Mouse (Mus musculus): ENCODE data around the gene Adgrg3. TPM values are rescaled to one million over a fixed set of nuclear protein-coding genes. Genes with fewer than 3 reads are reported as not detected.
"Not testable (repeated sequence)": the region's sequence is repeated elsewhere in the genome, so short reads cannot be mapped to it uniquely, and the experiment has no call there.

Adgrg3 gene
- total RNA-seq, 2 experiments from 2014 or later, result 0.20 to 0.52 TPM

- no peak for DNase-seq
- intact Hi-C loops (cut with DNase I), result no loop called here
Measured at GRCm38 (mm10) chr8:95020293-95020777, 2.8 kb downstream of the Adgrg3 start.

- intact Hi-C loops (cut with DNase I), result no loop called here
- DNase-seq, result no peak
Measured at GRCm38 (mm10) chr8:95020821-95021220, 3.3 kb downstream of the Adgrg3 start.

- intact Hi-C loops (cut with DNase I), result no loop called here
- DNase-seq, result no peak
Measured at GRCm38 (mm10) chr8:95023201-95023600, 5.7 kb downstream of the Adgrg3 start.

DNA sequence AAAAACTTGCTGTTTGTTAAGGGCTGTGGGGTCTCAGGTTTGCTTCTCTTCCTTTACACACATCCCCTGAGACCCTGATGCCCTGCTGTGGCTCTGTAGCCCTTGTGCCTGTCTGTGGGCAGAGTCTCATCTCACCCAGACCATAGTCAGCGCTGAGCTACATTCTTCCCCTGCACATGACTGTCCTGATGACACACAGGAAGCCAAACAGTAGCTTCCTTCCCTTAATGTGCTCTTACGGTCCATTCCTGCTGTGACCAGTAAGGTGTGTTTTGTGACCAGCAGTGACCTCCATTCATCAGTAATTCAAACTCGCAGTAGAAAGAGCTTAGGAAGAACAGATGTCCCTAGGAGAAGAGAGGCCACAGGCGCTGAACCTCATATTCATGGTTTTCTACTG lies 6.9 kb downstream of the Adgrg3 start:
- DNase-seq, result no peak
- intact Hi-C loops (cut with DNase I), result no loop called here

GRCm38 (mm10) chr8:95025421-95025820 lies 7.9 kb downstream of the Adgrg3 start:
- intact Hi-C loops (cut with DNase I), result no loop called here
- DNase-seq, result no peak

- DNase-seq; intact Hi-C loops (cut with DNase I): not testable (repeated sequence)
Measured at GRCm38 (mm10) chr8:95028391-95028790, 10.9 kb downstream of the Adgrg3 start.

DNA sequence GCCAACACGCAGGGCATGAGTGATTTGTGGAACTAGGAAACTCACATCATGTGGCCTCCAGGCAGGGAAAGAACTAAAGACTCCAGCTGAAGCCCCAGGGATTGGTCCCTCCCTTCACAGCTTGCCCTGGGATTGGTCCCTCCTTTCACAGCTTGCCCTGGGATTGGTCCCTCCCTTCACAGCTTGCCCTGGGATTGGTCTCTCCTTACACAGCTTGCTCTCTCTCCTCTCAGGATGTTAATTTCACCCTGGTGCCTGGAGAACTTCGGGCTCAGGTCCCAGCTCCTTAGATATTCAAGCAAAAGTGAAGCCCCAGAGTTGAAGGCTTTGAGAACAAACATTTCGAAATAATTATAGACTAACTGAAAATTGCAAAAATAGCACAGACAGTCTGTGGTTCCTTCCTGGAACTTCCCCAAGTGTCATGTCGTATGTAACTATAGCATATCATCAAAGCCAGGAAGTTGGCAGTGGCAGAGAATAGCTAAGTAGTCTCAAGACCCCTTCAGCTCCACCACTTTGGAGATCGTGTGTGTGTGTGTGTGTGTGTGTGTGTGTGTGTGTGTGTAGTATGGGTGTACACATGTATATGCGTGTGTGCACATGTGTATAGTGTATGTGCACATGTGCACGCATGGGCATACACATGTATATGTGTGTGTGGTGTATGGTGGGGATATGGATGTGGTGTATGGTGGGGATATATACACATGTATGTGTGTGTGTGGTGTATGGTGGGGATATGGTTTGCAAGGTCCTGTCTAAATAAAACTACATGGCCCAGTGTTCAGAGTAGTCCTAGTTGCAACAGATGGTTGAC lies 19.8 kb downstream of the Adgrg3 start:
- intact Hi-C loops (cut with DNase I), result no loop called here

DNA sequence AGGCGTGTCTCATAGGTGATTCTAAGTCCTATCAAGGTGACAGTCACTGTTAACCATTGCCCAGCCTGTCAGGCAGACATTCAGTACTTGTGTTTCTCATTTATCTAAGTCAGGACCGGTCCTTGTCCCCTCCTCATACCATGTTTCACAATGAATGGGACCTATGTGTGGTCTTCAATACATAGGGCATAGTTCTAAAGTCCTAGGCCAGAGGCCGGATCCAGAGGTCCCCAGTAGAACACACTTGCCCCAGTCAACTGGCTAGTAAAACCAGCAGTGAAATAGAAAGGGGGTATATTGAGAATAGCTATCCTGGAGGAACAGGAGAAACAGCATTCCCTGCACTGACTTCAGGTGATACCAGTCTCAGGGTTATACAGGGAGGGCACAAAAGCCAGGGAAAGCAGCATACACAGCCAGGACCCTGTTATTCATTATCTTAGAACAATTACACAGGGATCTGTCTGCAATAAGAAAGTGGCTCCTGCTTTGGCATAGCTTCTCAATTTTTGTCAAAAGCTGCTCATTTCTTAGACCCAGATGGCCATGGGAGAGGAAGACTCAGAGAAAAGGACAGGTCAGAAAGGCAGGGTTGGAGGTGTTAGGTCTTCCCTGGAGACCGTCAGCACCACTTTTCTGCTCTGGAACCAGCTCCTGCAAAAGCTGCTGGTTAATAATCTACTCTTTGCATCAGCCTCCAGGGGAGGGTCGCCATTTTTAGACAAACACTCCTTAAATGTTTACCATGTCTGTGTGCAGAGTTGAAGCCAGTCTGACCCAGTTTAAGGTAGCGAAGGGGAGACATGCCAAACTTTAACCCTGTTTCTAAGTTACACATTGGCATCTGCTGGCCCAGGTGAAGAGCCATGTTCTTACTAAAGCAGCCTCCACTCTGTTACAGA lies 24.6 kb downstream of the Adgrg3 start:
- intact Hi-C loops (cut with DNase I), result no loop called here
- DNase-seq, result no peak

More for the DNA sequence above, 19.8 kb downstream of the Adgrg3 start:
- DNase-seq, result peak in 1 of 2 experiments; percentile 19

- DNase-seq, result no peak
- intact Hi-C loops (cut with DNase I), result no loop called here
Measured at GRCm38 (mm10) chr8:95044811-95045210, 27.3 kb downstream of the Adgrg3 start.

- no peak for DNase-seq
- intact Hi-C loops (cut with DNase I), result no loop called here
Measured at GRCm38 (mm10) chr8:95046982-95047381, 29.5 kb downstream of the Adgrg3 start.

DNA sequence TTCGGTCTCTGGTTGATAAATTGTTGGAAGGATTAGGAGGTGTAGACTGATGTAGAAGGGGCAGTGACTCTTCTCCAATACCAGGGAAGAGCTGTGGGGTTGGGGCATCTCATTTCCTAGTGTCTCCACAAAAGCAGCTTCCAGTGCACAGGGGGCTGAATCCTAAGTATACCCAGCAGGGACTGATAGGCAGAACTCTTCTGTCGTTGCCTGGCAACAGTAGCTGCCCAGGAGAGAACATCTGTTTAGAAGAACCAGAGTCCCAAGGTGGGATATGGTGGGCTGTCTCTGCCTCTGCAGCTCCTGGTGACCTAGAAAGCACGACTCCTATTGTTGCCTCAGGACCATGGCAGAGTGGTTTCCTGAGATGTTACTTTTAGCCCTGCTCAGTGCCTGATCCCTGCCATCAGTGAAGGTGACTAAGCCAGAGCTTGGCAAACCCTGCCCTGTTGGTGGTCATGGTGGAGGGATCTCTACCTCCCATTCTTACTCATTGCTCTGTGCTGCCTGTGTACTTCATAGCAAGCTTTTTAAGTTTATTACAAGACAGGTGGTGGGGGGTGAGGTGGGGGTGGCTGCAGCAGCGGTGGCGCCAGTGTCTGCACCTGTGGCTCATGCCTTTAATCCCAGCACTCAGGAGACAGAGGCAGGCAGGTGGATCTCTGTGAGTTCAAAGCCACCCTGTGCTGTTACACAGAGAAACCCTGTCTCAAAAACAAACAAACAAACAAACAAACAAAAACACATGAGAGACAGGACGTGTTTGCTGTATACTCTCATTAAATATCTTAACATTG lies 30.6 kb downstream of the Adgrg3 start:
- DNase-seq, result no peak
- intact Hi-C loops (cut with DNase I), result no loop called here

DNA sequence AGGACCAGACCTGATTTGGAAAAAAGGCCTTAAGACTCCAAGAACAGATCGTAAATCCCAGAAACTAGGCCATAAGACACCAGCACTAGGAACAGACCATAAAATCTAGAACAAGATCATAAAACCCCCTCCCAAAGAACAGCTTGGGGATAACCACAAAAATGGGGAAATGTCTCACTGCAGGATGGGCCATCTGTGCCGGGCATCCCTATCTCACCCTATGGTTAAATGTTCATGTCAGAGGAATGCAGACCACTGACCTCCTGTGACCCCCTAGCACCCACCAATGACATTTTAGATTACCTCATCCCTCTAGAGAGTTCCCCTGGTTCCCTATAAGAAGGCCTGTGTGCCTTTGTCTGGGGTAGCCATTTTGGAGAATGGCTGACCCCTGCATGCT lies 32.1 kb downstream of the Adgrg3 start:
- DNase-seq, result no peak
- intact Hi-C loops (cut with DNase I), result no loop called here

GRCm38 (mm10) chr8:95054438-95054837 lies 36.9 kb downstream of the Adgrg3 start:
- DNase-seq, result no peak
- intact Hi-C loops (cut with DNase I), result no loop called here

DNA sequence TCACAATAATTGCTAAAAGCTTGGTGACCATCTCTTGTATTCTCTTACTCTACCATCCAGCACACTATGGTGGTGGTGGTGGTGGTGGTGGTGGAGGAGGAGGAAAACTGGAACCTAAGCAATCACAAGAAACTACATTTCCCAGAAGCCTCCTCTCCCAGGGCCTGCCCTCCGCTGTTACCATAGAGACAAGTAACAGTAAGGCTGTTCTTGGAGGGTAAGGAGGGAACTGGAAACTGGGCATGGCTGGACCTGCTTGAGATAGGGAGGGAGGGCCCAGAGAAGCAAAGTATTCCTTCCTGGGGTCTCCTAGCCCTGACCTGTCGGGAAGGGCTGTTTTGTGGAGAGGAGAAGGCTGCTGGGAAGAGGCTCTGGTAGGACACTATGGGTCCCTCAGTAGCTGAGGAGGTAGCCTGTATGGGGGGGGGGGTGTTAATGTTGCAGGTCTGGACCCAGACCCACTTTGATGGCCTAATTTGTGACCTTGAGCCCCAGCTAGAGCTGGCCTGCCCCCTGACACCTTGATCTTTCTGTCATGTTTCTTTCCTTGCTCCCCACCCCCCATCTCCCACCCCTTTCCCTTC lies 37.5 kb downstream of the Adgrg3 start, which contains the start of gene Drc7:
Gene Drc7 (plus strand): TSS at position 177 of the 584 bp plus-strand sequence.
- intact Hi-C loops (cut with DNase I), result no loop called here

GRCm38 (mm10) chr8:95056414-95056813 lies 38.9 kb downstream of the Adgrg3 start:
- intact Hi-C loops (cut with DNase I), result no loop called here
- no peak for DNase-seq

More for the DNA sequence above, 37.5 kb downstream of the Adgrg3 start, which contains the start of gene Drc7:
- DNase-seq, result no peak

DNA sequence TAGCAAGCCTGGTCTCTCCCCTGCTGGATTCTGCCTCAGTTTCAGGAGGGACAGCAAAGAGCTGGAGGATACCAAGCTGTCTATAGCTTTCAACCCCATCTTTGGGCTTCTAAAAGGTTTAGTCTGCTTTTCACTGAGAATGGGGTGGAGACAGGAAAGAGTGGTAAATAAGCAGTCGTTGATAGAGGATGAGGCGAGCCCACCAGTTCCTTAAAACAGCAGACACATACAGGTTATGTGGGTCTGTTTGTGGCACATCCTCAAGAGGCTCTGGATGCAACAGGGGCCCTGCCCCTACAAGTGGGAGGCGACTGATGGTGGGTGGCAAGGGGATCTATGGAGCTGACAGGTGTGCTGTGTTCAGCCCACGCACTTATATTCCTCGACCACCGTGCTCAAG lies 41.2 kb downstream of the Adgrg3 start:
- no peak for DNase-seq
- intact Hi-C loops (cut with DNase I), result no loop called here

- DNase-seq, result no peak
- intact Hi-C loops (cut with DNase I), result no loop called here
Measured at GRCm38 (mm10) chr8:95059812-95060533, 42.5 kb downstream of the Adgrg3 start.

GRCm38 (mm10) chr8:95064531-95064930 lies 47.0 kb downstream of the Adgrg3 start:
- DNase-seq, result no peak
- intact Hi-C loops (cut with DNase I), result no loop called here

DNA sequence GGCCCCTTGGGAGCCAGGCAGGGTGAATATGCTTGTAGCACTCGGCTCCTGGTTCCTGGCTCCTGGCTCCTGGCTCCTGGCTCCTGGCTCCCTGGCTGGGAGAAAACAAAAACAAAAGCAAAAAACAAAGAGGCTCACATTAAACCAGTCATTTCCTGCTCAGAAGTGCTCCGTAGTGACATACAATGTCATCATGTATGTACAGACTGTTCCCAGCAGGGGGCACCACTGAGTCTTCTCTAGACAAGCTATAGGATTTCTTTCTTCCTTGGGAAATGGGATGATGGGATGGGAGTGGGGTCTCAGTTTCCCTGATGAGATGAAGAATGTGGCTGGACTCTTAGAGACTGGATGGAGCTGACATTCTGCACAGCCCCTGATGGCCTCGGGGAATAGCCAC lies 50.1 kb downstream of the Adgrg3 start:
- intact Hi-C loops (cut with DNase I), result no loop called here
- DNase-seq, result peak in 1 of 2 experiments; percentile 33

Data from gastrocnemius, postnatal 36 days (tissue).